Mouse (Mus musculus): ENCODE results near the gene Mapk8ip2.

GRCm38 (mm10) chr15:89494970-89495369 lies 41.3 kb downstream of the Mapk8ip2 start:
- TF ChIP-seq GATA1 (IDR thresholded peaks at IDR 0.05; ENCODE audit: low read length) (no peak), TAL1 (IDR thresholded peaks at IDR 0.05; ENCODE audit: low read length) (no peak)
